21 mouse cellular contexts compared by ENCODE assay signal in genomic region chr2:62507130-62507529, GRCm38 (mm10). TPM values are rescaled to one million over a fixed set of nuclear protein-coding genes. Genes with fewer than 3 reads are reported as not detected.
"Had no signal": no experiment of that assay in that cellular context is flagged by ENCODE, and none has a peak within 500 bp of the region (broad histone marks: within the 10 kb centered on the region; RNA-seq: fewer than 3 reads in every experiment).

No protein-coding gene starts in this region.

- DNase-seq: lung, adult 18-20 months; lung, embryonic 14.5 days; lung, postnatal 10 days; lung, postnatal 4 days; retina, postnatal 1 day; right cerebral cortex, adult 18-20 months; right cerebral cortex, postnatal 25 days; right cerebral cortex, postnatal 4 days; spleen, adult 18-20 months; thymus, adult 18-20 months; thymus, postnatal 14 days; thymus, postnatal 36 days had no signal

- H3K27me3 ChIP-seq: megakaryocyte, embryonic 14.5 days; midbrain, embryonic 13.5 days; midbrain, embryonic 15.5 days; neural tube, embryonic 13.5 days; neural tube, embryonic 15.5 days had no signal

- H3K9ac ChIP-seq: lung, embryonic 14.5 days; midbrain, embryonic 13.5 days; midbrain, embryonic 15.5 days; neural tube, embryonic 13.5 days; neural tube, embryonic 15.5 days had no signal

- H3K36me3 ChIP-seq: midbrain, embryonic 13.5 days; midbrain, embryonic 15.5 days; neural tube, embryonic 13.5 days; neural tube, embryonic 15.5 days had no signal

- H3K4me1 ChIP-seq: megakaryocyte, embryonic 14.5 days; midbrain, embryonic 13.5 days; midbrain, embryonic 15.5 days; neural tube, embryonic 13.5 days; neural tube, embryonic 15.5 days had no signal

- H3K9me3 ChIP-seq: megakaryocyte, embryonic 14.5 days; midbrain, embryonic 13.5 days; midbrain, embryonic 15.5 days; neural tube, embryonic 13.5 days; neural tube, embryonic 15.5 days had no signal

- H3K27ac ChIP-seq: midbrain, embryonic 13.5 days; midbrain, embryonic 15.5 days; neural tube, embryonic 13.5 days; neural tube, embryonic 15.5 days had no signal

- H3K4me2 ChIP-seq: lung, embryonic 14.5 days; midbrain, embryonic 11.5 days; midbrain, embryonic 13.5 days; midbrain, embryonic 15.5 days; neural tube, embryonic 13.5 days; neural tube, embryonic 15.5 days had no signal

- ATAC-seq: midbrain, embryonic 13.5 days; midbrain, embryonic 15.5 days had no signal

- H3K4me3 ChIP-seq: megakaryocyte, embryonic 14.5 days; midbrain, embryonic 13.5 days; midbrain, embryonic 15.5 days; myocyte; neural tube, embryonic 13.5 days; neural tube, embryonic 15.5 days had no signal

RNA-seq across cellular contexts. Expression of gene Gcg, which starts 23.7 kb away (rescaled TPM):
- total RNA-seq: midbrain, postnatal 0 days had no signal
- polyA plus RNA-seq: lung, embryonic 14.5 days; lung, embryonic 16.5 days; midbrain, embryonic 11.5 days; myocyte; neural tube, embryonic 13.5 days had no signal
